Mouse (Mus musculus): ENCODE measurements at regions not wholly inside any gene's neighbourhood (a gene's known extent, or its start where the extent isn't known, plus 50 kb on each side); places are given as distances from the start of the nearest gene placed in this dataset.

GRCm38 (mm10) chr10:43747541-43747940 lies 154.0 kb downstream of the Qrsl1 start:
- in situ Hi-C loops (cut with MboI, MseI), result loop anchor here (10.0 kb wide), 1 partner anchor 173 kb away; the partner anchor contains the start of gene Cd24a

DNA sequence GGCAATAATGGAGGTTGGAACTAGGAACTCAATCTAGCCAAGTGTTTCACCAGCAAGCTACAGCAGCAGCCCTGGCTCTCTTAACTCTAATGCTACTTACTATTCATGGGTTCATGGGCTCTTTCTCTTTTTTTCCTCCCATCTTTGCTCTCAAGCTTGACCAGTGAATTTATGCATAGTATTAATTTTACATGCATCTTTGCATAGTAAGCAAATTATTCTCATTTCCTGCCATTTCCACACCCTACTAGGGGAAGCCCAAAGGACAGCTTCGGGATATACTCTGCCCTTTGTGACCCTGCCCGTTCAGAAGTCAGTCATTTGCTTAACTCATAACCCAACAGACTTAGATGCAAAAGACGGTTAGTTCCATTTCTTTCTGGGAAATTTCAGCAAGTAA lies 153.2 kb downstream of the Qrsl1 start:
- in situ Hi-C loops (cut with MboI, MseI), result loop anchor here (10.0 kb wide), 1 partner anchor 173 kb away; the partner anchor contains the start of gene Cd24a

DNA sequence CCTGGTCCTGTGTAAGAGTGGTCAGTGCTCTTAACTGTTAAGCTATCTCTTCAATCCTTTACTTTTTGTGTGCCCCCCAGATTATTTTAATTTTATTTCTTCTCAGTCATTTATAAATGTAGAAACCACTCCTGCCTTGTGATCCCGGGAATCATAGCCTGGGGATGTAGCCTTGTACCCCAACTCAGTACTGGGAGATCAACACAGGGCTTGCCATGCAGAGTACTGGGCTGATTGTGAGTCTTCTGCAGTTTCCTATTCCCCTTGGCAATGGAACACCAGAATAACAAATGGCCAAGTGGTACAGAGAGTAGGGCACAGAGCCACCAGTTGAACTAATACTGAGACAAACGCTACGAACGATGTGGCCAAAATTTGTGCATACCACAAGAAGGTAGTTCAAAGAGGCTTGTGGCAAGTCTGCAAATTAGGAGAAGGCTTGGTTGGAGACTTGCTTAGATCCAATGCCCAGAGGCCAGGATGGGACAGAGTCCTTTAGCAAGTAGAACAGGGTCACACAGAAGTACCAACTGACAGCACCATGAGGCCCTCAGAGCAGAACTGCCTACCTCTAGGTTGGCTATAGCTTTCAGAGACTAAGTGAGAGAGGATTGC lies 151.9 kb downstream of the Qrsl1 start:
- in situ Hi-C loops (cut with MboI, MseI), result loop anchor here (10.0 kb wide), 1 partner anchor 175 kb away; the partner anchor contains the start of gene Cd24a

DNA sequence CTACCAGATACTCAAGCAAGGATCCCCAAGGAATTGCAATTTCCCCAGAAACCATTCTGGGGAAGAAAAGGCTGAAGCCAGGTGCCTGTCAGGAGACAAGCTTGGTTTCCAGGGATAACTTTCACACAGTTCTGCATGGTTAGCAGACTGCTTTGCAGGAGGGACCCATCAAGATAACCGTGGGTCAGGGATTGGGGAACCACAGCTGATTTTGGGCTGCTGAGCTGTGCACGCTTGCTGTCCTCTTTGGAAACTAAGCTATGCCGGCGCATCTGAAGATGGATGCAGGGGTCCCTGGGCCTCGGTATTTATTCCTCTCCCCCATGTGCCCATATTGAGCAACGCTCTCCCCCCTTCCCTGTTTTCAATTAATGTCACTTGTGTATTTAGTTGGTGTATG lies 151.1 kb downstream of the Qrsl1 start:
- in situ Hi-C loops (cut with MboI, MseI), result no loop called here

DNA sequence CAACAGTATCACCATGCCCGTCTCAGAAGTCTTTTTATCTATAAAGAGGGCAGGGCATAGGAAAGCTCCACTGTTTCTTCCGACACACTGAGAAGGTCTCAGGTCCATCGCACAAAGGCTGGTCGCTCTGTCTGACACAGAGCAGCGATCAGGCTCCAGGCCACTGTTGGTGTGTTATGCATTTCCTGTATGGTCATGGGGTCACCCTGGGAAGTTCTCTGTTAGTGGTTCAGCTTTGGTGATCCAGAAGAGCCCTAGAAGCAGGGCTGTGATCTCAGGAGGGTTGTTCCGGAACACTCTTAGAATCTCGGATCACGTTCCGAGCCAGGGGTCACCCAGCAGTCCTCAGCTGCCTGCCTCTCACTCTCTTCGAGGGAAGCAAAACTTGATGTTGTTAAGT lies 150.7 kb downstream of the Qrsl1 start:
- in situ Hi-C loops (cut with MboI, MseI), result no loop called here

DNA sequence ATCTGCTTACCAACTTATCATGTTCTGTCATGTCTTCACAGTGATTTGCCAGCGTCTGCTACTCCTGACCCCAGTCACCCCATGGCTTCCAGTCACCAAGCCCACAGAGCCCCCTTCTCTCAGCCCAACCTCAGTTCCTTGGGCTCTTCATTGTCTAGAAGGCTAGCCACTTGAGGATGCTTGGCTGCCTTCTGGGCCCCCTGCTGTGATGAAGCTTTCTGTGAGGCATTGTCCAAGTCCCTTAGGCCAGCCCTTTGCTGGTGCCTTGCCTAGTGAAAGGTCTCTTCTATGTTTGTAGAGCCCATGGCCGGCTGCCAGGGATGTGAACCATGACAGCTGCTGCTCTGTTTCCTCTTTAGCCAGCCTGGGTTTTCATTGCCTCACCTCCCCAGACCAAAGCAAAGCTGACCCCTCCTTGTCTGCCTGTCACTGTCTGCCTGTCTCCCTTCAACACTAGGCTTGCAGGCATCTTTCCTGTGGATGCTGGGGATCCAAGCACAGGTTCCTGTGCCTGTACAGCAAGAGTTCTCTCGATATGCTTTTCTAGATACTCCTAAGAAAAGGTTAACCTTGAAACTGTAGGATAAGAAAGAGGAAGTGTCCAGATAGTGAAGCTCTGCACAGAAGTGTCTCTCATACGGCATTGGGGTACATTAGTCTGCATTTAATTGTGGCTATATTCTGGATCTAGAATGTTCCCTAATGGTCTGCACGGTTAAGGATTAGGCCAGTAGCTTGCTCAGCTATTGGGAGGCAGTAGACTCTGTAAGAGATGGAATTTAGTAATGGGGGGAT lies 149.5 kb downstream of the Qrsl1 start:
- in situ Hi-C loops (cut with MboI, MseI), result no loop called here

DNA sequence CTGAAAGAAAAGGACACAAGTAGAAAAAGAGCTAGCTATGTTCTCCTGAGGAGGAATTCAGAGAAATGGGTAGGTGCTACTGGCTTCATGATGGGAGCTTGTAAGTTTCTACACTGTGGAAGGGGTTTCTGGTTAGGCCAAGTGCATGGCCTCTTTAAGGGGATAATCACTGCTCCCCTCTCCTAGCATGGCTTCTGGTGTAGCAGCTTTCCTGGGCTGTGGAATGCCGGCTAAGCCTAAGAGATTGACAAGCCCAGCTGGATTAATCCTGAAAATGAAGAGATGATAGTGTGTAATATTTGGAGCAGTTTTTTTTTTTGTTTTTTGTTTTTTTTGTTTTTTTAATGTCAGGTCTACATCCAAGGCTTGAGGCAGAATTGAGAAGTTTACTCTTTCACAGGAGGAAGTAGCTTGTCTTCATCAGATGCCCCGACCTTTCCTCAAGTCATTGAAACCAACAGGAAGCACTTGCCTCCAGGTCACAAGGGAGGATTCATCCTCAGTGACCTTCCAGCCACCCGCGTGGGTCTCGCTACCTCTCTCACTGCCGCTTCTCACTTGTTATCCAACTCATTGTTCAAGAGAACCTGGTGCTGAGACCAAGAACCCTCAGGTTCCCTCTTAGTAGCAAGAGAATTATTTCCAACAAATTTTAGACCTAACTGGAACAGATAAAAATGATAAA lies 144.5 kb downstream of the Qrsl1 start:
- in situ Hi-C loops (cut with MboI, MseI), result no loop called here

DNA sequence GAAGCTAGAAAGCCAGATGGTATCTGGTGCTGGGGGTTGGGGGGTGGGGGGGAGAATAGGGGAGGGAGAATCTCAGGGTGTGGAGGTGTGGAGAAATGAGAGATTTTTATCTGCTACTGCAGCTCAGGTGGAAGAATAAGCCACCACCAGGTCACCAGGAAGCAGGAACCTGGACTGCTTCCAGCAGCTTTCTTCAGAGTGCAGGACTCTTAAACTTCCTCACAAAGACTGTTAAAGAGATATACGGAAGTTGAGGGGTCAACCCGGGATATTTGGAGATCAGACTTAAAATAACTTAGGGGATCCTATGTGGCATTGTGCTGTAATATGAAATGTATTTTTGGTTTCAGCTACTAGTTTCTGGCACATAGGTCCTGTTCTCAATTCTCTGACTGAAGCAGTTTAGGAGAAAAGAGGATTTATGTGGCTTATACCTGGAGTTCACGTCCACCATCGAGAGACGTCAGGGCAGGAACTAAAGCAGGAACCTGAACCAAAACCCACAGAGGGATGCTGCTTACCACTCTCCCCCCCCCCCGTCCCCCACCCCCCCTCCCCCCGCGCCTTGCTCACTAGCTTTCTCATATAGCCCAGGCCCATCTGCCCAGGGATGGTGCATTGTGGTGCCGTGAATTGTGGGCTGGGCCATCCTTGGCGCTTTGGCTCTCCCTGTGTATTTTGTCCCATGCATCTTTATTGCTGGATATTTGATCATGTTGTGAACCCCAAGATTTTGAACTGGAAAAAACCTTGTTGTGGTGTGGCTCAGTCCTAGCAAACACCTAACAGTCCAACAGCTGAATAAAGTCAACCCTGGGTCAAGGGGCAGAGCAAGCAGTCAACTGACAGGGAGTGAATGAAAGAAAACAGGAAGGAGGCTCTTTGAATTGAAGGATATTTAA lies 143.2 kb downstream of the Qrsl1 start:
- in situ Hi-C loops (cut with MboI, MseI), result no loop called here

DNA sequence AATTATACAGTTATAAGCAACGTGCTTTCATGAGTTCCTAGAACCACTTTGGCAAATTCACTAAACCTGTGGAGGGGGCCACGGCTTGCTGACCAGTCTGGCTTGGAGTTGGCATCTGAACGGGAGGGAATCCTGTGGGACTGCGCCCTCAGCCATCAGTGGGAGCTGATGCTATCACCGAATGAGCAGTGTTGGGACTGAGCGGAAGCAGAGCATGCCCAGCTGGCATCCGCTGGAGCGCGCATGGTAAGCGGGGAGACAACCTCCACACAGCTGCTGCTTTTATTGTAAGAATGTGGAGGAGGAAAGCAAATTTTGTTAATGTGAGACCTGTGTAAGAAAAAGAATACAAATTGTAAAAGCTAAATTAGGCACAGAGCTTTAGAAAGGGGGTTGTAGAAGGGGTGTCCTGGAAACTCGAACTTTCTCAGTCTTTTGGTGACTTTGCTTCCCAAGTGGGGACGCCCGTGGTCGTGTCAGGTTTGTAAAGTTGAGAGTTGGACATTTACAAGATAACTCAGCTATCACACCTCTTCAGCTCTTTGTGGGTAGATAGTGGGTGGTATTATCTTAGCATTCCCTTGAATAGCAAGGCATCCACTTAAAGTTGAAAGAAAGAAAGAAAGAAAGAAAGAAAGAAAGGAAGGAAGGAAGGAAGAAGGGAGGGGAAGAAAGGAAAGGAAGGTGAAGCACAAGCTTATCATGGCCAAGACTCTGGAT lies 142.2 kb downstream of the Qrsl1 start:
- in situ Hi-C loops (cut with MboI, MseI), result no loop called here

- in situ Hi-C loops (cut with MboI, MseI), result no loop called here
These were observed 141.7 kb downstream of the Qrsl1 start for GRCm38 (mm10) chr10:43759906-43760281.

- in situ Hi-C loops (cut with MboI, MseI), result no loop called here
These were observed 139.5 kb downstream of the Qrsl1 start for GRCm38 (mm10) chr10:43761979-43762570.

DNA sequence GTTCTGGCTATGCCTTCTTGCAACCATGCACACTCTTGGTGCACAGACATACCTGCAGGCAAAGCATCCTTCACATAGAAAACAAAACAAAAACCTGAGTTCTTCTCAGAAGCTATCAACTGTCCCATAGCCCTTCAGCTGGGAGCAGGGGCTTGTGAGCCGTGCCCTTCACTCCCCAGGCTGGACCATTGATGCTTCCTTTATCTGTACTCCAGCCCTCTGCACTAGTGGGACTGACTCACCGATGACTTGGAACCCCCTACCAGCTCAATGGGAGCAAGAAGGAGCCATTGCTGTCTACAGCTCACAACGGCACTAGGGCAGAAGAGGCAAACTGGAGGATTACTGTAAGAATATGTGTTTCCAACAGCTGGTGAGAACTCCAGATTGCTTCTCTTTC lies 137.0 kb downstream of the Qrsl1 start:
- in situ Hi-C loops (cut with MboI, MseI), result no loop called here

DNA sequence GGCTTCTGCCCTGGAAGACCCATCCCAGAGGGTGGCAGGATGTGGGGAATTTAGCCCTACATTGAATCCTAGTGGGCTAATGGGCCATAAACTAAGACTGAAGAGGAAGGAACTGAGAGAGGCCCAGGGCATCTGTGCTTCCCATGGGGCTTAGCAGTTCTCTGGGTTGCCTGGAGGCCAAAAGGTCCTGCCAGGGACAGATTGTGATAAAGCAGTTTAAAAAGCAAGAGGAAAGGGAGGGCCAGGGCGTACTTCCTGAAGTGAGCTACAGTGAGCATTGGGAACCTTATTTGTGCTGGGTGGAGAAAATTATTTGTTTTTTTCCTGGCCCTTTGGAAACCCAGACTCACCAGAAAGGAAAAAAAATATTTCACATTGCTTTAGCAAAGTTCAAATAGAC lies 136.3 kb downstream of the Qrsl1 start:
- in situ Hi-C loops (cut with MboI, MseI), result no loop called here

- in situ Hi-C loops (cut with MboI, MseI), result no loop called here
These were observed 135.6 kb downstream of the Qrsl1 start for GRCm38 (mm10) chr10:43765829-43766486.

GRCm38 (mm10) chr10:43767961-43768726 lies 133.4 kb downstream of the Qrsl1 start:
- in situ Hi-C loops (cut with MboI, MseI), result no loop called here

DNA sequence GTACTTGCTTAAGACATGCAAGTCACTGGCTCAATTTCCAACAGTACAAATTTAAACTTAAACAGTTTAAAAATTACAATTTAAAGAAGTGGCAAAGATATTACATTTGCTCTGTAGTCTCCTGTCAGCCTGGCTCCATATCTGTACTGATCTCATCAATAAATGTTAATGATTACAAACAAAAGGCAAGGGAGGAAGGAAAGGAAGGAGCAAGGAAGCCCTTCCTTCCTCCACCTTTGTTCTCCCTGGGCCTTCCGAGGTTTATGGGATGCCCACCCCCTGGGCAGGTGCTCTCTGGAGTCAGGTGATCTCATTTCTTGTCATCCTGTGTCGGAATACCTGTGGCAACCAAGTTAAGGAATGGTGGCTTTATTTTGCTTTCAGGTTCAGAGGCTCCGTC lies 132.5 kb downstream of the Qrsl1 start:
- in situ Hi-C loops (cut with MboI, MseI), result no loop called here

- in situ Hi-C loops (cut with MboI, MseI), result no loop called here
These were observed 125.7 kb downstream of the Qrsl1 start for GRCm38 (mm10) chr10:43775807-43776206.

GRCm38 (mm10) chr10:43777612-43778600 lies 123.6 kb downstream of the Qrsl1 start:
- in situ Hi-C loops (cut with MboI, MseI), result no loop called here

All from regulatory T cell (primary cell).